Mouse (Mus musculus): ENCODE results near the gene Cda.

DNA sequence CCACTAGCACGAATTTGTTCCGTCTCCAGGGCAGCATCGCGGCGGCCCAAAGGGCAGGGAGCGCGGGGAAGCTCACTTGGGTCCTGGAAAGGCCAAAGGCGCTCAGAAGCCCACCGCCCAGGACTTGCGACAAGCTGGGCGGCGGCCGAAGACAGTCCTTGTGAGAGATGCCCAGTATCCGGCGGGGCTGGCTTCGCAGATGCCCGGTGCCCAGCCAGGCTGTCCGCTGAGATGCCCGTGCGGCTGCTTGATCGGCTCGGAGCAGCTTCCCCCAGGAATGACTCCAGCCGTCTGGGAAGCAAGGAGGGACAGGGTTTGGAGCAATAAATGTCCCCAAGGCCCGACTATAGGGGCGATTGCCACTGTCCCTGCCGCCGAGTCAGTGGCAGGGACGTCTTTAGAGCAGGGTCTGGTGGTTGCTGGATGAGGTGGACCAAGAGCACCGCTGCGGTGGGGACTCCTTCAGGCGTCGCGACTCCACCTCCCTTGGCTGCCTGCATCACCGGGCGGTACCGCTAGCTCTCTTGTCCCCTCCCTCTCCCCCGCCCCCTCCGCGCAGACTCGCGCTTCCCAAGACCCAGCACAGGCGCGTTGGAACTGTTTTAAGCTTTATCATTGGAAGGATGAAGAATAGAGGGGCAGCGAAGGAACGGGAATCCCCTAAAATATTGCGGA lies 28.3 kb upstream of the Cda start, which contains the start of gene Fam43b:
- TF ChIP-seq TAL1 (IDR thresholded peaks at IDR 0.05; ENCODE audit: low read length), result no peak
- TF ChIP-seq GATA1 (IDR thresholded peaks at IDR 0.05; ENCODE audit: low read length), result no peak
